Mouse (Mus musculus) limb, embryonic 14.5 days (tissue): ENCODE results near the gene Dst. TPM values are rescaled to one million over a fixed set of nuclear protein-coding genes. Genes with fewer than 3 reads are reported as not detected.

Experiments used
- ATAC-seq: fragments of 200-750 bp; cut with Nextera tagmentation; 2 replicates; pipeline ENCODE4 v1.8.0; 2017; ENCODE audit warnings: low read depth, moderate number of reproducible peaks, moderate TSS enrichment; ENCODE audit not compliant: low FRiP score
- DNase-seq: peaks from one replicate; pipeline ENCODE4 v3.0.0-alpha.2; 2015; ENCODE audit warnings: low spot score
- H3K27ac ChIP-seq: fragments of 300-500 bp; sonication (generic); replicated peaks from 2 replicates; pipeline ENCODE4 v1.5.1; 2014; ENCODE audit warnings: low read depth, mild to moderate bottlenecking, low read length, moderate library complexity, mixed read lengths
- H3K27me3 ChIP-seq: fragments of 300-500 bp; sonication (generic); 2 replicates; pipeline ENCODE4 v1.6.1; 2014; ENCODE audit warnings: low read length, mixed read lengths; ENCODE audit not compliant: control insufficient read depth, insufficient read depth
- H3K36me3 ChIP-seq: fragments of 300-500 bp; sonication (generic); 2 replicates; pipeline ENCODE4 v1.6.1; 2014; ENCODE audit warnings: mild to moderate bottlenecking, low read length, moderate library complexity, mixed read lengths; ENCODE audit not compliant: control insufficient read depth, insufficient read depth
- H3K4me1 ChIP-seq: fragments of 300-500 bp; sonication (generic); 2 replicates; pipeline ENCODE4 v1.6.1; 2014; ENCODE audit warnings: antibody characterized with exemption, low read length, mixed read lengths; ENCODE audit not compliant: control insufficient read depth, insufficient read depth
- H3K4me2 ChIP-seq: fragments of 300-500 bp; sonication (generic); replicated peaks from 2 replicates; pipeline ENCODE4 v1.6.1; 2014; ENCODE audit warnings: low read depth, mild to moderate bottlenecking, low read length, moderate library complexity; ENCODE audit not compliant: severe bottlenecking
- H3K4me3 ChIP-seq: fragments of 300-500 bp; sonication (generic); replicated peaks from 2 replicates; pipeline ENCODE4 v1.5.1; 2014; ENCODE audit warnings: low read length
- H3K9ac ChIP-seq: fragments of 300-500 bp; sonication (generic); 2 replicates; pipeline ENCODE4 v1.6.1; 2014; ENCODE audit warnings: mild to moderate bottlenecking, low read depth, low read length, moderate library complexity; ENCODE audit not compliant: severe bottlenecking
- H3K9me3 ChIP-seq: fragments of 300-500 bp; sonication (generic); 2 replicates; pipeline ENCODE4 v1.6.1; 2016; ENCODE audit warnings: low read length; ENCODE audit not compliant: control insufficient read depth
- POLR2A ChIP-seq: fragments of 200-500 bp; IDR thresholded peaks from 2 replicates; pipeline ENCODE4 v1.8.0; 2012; ENCODE audit warnings: inconsistent platforms, mild to moderate bottlenecking, moderate library complexity, borderline replicate concordance; ENCODE audit not compliant: insufficient read depth, insufficient read length; ENCODE audit errors: extremely low read depth
- WGBS: fragments of 180-500 bp; shearing (Covaris S2); extraction: QIAGEN DNeasy Blood & Tissue Kit; methylation state at CpG from one replicate; pipeline ENCODE4 v1.1.7; 2014; 5-methylcytosine and 5-hydroxymethylcytosine counted together
- polyA plus RNA-seq, 2 experiments: library from polyadenylated mRNA; depleted of rRNA in 1 of 2; stranded (reverse) in 1 of 2; unstranded in 1 of 2; fragments of >200 nt; fragmentation: Nextera tagmentation in 1 of 2; extraction: Ambion mirVana in 1 of 2; gene quantifications; 2 replicates each; pipeline versions ENCODE4 v1.2.1 to v1.2.3; 2012 to 2014

The Dst gene
- polyA plus RNA-seq, 2 experiments = 34.9 to 42.5 TPM

DNA sequence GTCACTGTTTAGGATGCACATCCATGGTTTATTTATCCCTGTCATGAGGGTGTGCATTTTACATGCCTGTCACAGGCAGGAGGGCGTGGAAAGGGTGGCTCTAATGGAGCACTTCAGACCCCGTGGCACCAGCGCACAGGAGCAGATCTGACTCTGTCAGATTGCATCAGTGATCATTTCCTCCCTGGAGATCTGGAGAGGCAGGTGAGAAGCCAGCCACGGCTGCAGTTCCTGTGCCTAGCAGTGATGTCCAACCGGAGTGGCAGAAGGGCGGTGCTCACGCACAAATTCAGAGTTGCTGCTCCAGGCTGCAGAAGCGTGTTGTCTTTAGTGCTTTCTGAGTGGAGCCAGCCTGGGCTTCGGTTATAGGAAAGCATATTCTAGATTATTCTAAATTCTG is 86.2 kb downstream of the Dst start:
- no peak for DNase-seq
- no peaks in the 10 kb centered on the region for H3K4me1 ChIP-seq

GRCm38 (mm10) chr1:33995386-33995785 is 87.4 kb downstream of the Dst start:
- Histone ChIP-seq H3K27ac (no peak overlapping the region), H3K9me3 (no peaks in the 10 kb centered on the region), H3K27me3 (no peaks in the 10 kb centered on the region), H3K4me3 (no peak overlapping the region), H3K4me2 (no peak overlapping the region), H3K9ac (no peak overlapping the region), H3K36me3 (no peaks in the 10 kb centered on the region), H3K4me1 (no peaks in the 10 kb centered on the region)
- DNase-seq = no peak
- no peak for TF ChIP-seq POLR2A
- WGBS = 83% methylated on average over 6 of the region's 6 CpGs
- ATAC-seq = no peak

More for the DNA sequence above, 86.2 kb downstream of the Dst start:
- TF ChIP-seq POLR2A = no peak
- Histone ChIP-seq H3K27ac (no peak overlapping the region), H3K27me3 (no peaks in the 10 kb centered on the region), H3K4me3 (no peak overlapping the region), H3K9ac (no peak overlapping the region), H3K9me3 (no peaks in the 10 kb centered on the region), H3K36me3 (no peaks in the 10 kb centered on the region), H3K4me2 (no peak overlapping the region)
- ATAC-seq = no peak
- WGBS = 38% methylated on average over 9 of the region's 9 CpGs

DNA sequence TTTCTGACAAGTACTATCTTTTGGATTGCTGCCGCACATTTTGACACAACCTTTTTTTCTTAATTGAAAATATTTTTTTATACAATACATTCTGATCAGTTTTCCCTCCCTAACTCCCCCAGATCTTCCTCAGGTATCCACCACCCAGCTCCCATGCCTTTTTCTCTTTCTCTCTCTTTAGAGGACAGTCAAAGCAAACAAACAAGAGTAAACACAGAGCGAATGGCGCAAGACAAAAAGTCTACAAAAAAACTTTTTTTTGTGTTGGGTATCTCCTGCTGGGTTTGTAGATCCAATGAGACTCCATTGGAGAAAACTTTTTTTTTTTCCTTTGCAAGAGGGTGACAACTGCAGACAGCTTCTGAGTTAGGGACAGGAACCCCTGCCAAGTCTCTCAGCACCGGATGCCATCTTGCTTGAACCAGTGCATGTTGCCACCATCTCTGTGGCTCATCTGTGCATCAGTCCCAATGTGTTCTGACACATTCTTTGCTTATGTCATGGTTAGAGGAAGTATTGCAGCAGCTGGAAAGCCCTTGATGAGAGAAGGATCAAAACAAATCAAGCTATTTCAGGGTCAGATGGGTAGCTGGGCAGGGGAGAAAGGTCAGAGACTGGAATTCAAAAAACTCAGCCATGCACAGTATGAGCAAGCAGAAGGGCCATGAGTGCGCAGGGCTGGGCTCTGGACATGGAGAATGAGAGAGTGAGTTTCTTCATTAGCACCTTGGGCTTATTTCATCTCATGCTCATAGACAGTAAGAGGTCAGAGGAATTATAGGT is 88.3 kb downstream of the Dst start:
- no peak for TF ChIP-seq POLR2A
- H3K4me3 ChIP-seq = no peak overlapping the region
- DNase-seq (no peak), ATAC-seq (no peak; the same call in 1 of the 2 replicates)
- no peak overlapping the region for H3K27ac ChIP-seq
- no peaks in the 10 kb centered on the region for H3K4me1 ChIP-seq
- H3K9ac ChIP-seq = no peak overlapping the region
- H3K4me2 ChIP-seq = no peak overlapping the region
- no peaks in the 10 kb centered on the region for H3K36me3 ChIP-seq
- no peaks in the 10 kb centered on the region for H3K9me3 ChIP-seq
- 91% methylated on average over 5 of the region's 5 CpGs for WGBS
- H3K27me3 ChIP-seq = no peaks in the 10 kb centered on the region

DNA sequence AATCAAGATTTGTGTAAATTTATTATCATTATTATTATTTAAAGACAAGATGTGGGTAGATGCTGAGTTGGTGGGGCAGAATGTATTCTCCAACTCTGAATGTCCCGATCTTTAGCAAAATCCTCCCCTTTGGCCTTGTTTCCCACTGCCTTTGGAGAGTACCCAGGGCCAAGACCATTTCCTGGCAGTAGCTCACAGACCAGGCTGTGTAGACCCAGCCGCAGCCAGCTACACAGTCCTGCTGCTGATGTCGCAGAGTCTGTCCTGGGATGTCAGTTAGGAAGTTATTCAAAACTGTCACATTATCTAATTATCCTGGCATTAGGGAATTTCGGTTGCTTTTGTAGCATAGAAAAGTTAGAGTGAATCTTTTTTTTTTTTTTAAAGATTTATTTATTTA is 94.3 kb downstream of the Dst start:
- H3K9ac ChIP-seq = no peak overlapping the region
- no peaks in the 10 kb centered on the region for H3K27me3 ChIP-seq

GRCm38 (mm10) chr1:34002970-34003369 is 94.9 kb downstream of the Dst start:
- Histone ChIP-seq H3K4me1 (peaks cover 19% of the 10 kb centered on the region), H3K27me3 (no peaks in the 10 kb centered on the region), H3K27ac (no peak overlapping the region), H3K9me3 (no peaks in the 10 kb centered on the region), H3K4me3 (no peak overlapping the region), H3K4me2 (no peak overlapping the region), H3K36me3 (no peaks in the 10 kb centered on the region), H3K9ac (no peak overlapping the region)
- WGBS = 28% methylated on average over 9 of the region's 9 CpGs
- TF ChIP-seq POLR2A = no peak
- DNase-seq = no peak
- no peak for ATAC-seq

More for the DNA sequence above, 94.3 kb downstream of the Dst start:
- H3K4me2 ChIP-seq = no peak overlapping the region
- H3K36me3 ChIP-seq = no peaks in the 10 kb centered on the region
- H3K4me3 ChIP-seq = no peak overlapping the region
- H3K9me3 ChIP-seq = no peaks in the 10 kb centered on the region
- no peak for ATAC-seq
- WGBS = 89% methylated on average over 4 of the region's 4 CpGs
- DNase-seq = no peak
- no peak for TF ChIP-seq POLR2A
- peaks cover 13% of the 10 kb centered on the region for H3K4me1 ChIP-seq
- H3K27ac ChIP-seq = no peak overlapping the region
